Mouse (Mus musculus) layer of hippocampus, adult 9-11 months (tissue): ENCODE measurements around the gene Srcin1.

ENCODE experiments used
- DNase-seq: peaks from one replicate; pipeline ENCODE4 v3.0.0; 2022

Gene Srcin1

GRCm38 (mm10) chr11:97531381-97532260 lies 44.4 kb downstream of the Srcin1 start:
- peak; percentile 88 for DNase-seq

GRCm38 (mm10) chr11:97530961-97531360 lies 45.0 kb downstream of the Srcin1 start:
- DNase-seq: no peak

- DNase-seq: no peak
These were observed 45.9 kb downstream of the Srcin1 start for GRCm38 (mm10) chr11:97530069-97530468.

GRCm38 (mm10) chr11:97528282-97528808 lies 47.6 kb downstream of the Srcin1 start:
- DNase-seq: no peak

DNA sequence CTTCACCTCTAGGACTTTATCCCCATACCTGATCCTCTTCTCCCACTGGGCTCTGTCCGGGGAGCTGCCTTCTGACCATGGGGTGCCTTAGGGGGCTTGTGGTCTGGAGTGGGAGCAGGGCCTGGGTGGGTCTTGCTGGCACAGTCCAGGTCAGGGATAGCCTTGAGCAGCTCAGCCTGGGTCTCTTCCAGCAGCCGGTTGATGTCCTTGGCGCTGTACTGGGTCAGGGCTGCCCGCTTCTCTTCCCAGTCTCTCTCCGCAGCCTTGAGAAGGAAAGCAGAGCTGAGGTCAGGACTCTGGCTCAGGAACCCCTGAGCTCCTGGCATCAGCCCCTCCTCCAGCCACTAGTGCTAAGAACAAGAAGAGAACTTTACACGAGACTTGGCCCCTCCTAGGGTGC lies 50.7 kb downstream of the Srcin1 start:
- DNase-seq: no peak

GRCm38 (mm10) chr11:97524306-97524705 lies 51.7 kb downstream of the Srcin1 start:
- no peak for DNase-seq

GRCm38 (mm10) chr11:97523827-97524261 lies 52.1 kb downstream of the Srcin1 start:
- DNase-seq: no peak

DNA sequence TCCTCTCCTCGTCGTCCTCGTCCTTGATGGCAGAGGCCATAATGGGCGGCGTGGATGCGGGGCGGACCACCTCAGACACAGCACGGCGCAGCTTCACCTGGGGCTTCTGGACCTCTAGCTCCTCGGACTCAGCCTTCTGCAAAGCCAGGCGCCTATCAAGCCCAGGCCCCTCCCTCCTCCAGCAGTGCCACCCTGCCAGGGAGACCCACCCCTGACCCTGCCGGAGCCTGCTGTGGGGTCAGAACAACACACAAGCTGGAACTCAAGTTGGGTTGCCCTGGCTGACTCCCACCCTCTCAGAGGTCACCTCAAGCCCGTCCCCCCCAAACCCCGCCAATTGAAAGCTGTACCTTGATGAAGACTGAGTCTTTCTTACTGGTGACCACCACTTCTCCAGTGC lies 52.9 kb downstream of the Srcin1 start:
- DNase-seq: no peak

DNA sequence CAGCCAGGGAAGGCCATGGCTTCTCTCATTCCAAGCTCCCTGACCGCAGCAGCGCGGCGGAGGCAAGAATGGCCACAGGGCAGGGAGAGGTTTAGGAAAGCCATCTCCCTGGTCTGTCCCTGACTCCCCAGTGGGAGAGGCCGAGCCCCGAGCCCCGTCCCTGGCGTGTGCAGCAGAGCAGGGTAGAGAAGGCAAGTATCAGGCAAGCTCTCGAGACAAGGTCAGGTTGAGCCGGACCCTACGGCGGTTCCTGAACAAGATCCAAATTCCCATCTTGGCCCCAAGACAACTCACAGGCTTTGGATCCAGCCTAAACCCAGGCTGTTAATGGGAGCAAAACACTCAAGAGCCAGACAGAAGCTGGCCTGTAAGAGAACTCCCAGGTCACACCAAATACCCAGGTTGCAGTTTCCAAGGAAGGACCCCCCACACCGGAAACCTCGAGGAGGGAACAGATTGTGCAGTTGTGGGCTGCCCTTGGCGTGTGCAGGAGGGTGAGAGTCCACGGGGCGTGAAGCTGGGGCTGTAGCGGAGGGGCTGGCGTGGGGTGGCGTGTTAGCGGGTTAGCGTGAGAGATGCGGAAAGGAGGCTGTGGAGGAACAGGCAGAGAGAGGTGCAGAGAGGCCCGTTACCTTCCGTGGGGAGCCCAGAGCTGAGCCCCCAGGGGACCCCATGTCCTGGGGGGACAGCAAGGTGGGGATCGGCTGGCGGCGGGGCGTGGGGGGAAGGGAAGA lies 54.1 kb downstream of the Srcin1 start:
- DNase-seq: no peak

GRCm38 (mm10) chr11:97520541-97520940 lies 55.4 kb downstream of the Srcin1 start:
- DNase-seq: no peak

DNA sequence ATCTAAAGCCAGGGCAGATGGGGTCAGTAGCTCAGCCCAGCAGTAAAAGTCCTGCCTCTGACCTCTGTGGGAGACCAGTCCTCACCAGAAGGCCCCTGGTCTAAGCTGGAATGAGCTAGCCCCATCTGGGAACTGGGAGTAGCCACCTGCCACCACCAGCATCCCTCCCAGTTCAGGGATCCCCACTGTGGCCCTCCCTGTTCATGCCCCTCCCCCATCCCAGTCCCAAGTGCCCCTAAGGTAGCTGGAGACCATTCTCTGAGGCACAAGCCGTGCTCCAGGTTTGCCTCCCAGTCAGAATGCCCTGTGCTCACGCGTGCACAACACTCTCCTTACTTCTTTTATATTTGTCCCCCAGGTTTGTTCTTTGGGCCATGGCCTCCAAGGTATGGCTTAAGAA lies 62.9 kb downstream of the Srcin1 start:
- DNase-seq: no peak

DNA sequence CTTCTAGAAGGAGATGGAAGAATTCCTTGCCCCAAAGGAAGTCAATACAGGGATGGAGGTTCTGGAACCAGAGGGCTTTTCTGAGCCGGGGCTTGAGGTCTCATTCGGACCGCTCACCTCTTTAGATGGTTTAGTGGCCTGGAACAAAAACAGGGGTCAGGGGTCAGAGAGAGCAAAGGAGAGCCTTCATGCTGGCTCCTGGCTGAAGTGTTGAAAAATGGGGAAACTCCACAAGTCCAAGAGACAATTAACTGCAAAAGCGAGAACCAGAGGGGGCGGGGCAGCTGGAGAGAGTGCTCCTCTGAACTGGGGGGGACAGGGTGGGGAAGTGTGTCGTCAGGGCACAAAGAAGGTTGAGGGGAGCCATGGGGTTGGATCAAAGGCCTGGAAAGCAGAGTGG lies 63.5 kb downstream of the Srcin1 start:
- DNase-seq: no peak

- no peak for DNase-seq
These were observed 64.2 kb downstream of the Srcin1 start for GRCm38 (mm10) chr11:97511661-97512369.

DNA sequence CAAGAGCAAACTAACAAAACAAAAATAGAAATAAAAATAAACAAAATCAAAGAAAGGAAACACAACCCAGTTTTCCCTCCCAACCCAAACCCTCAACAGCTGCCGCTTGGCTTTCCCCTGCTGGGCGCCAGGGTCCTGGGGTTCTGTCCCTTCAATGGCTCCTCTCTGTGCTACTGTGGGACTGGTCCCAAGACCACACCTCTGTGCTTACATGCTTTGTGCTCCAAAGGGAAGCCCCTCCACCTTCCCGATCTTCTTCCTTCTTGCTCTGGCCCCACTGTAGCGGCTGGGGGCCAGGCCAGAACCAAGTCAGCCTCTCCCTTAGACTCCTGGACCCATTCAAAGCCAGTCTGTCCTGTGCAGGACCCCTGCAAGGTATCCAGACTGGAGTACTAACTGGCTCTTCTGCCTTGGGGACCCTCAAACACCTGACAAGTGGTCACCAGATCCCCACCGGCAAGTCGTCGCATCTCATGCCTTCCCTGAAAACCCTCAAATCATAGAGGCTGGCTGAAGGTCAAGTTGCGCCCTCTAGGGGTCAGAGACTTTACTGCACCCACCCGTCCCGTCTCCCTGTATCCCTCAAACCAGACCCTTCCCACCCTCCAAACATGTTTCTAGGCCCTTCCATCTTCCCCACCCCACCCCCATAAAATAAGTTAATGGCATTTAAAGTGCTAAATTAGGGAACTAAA lies 64.9 kb downstream of the Srcin1 start:
- DNase-seq: no peak

DNA sequence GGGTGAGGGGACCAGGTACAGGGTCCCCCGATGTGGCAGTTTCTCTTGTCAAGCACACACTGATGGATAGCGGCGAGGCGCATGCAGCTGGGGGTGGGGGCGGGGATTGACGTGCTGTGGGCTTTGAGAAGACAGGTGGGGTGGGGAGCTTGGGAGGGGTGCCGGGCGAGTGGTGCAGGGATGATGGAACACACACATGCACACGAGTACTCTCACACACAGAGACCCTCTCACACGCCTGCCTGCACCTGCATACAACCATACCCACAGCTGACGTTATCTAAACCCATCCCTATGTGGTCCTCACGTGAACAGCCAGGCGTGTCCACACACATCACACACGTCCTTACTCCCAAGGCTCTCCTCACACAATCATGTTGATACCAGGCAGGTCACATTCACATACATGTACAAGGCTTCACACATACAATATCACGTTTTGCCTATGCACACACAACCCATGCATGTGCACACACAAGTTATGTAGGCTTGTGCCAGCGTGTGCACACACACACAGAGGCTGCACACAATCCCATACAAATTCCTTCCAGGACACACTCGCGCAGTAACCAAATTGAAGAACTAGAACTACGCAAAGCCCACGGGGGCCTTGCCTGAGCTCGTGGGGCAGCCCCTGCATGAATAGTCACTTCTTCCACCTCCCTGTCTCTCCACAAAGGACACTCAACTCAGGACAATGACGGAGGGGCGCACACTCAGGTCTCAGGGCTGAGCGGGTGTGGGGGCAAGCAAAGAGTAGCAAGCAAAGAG lies 66.1 kb downstream of the Srcin1 start:
- no peak for DNase-seq

DNA sequence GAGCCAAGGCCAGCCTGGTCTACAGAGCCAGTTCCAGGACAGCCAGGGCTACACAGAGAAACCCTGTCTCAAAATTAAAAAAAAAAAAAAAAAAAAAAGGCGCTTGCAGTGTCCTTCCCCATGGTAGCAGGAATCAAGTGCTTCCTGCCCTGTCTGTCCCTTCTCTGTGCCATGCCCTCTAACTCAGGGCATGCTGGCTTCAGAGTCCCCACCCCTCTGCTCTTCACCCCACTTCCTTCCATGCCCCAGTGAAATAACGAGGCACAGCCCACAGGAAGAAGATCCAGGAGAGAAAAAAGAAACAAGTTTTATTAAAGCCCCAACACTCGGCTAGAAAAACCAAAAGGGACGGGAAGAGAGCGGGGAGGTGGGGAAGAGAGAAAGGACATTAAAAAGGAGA lies 66.9 kb downstream of the Srcin1 start:
- DNase-seq: no peak

GRCm38 (mm10) chr11:97508198-97508597 lies 67.8 kb downstream of the Srcin1 start:
- DNase-seq: no peak

DNA sequence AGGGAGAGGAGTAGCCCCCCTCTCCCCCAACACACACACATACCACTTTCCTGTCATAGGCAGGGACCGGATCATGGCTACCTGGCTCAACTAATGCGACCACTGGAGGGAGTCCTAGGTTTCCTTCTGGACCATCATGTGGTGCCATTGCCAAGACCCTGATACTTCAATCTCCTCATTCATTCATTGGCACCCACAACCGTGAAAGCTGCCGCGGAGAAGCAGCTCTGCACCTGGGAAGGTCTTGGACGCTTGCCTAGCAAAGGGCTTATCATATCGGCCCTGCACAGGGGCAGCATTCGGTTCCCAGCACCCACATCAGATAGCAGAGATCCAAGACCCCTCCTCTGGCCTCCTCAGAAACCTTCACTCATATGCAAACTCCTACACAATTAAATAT lies 69.7 kb downstream of the Srcin1 start:
- no peak for DNase-seq

DNA sequence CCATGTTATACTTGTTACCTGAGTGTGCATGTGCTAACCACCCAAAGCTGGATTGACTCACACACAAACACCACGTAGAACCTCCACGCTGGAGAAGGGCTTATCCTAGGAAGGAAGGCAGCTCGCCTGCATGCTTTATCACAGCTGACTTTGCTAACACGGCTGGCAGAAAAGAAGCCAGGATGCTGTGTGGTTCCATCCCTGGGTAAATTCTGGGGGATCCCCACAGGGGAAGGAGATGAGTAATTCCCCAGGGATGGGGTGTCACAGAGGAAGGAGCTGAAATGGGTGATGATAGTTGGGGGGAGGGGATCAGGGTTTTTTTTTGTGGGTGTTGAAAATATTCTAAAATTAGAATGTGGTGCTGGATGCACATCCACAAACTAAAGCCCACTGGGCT lies 70.2 kb downstream of the Srcin1 start:
- no peak for DNase-seq

GRCm38 (mm10) chr11:97502846-97503245 lies 73.1 kb downstream of the Srcin1 start:
- no peak for DNase-seq

- peak; percentile 36 for DNase-seq
These were observed 73.6 kb downstream of the Srcin1 start for GRCm38 (mm10) chr11:97502383-97502782.
